Comparison of ENCODE assay signal across 8 mouse cellular contexts in the genomic region with DNA sequence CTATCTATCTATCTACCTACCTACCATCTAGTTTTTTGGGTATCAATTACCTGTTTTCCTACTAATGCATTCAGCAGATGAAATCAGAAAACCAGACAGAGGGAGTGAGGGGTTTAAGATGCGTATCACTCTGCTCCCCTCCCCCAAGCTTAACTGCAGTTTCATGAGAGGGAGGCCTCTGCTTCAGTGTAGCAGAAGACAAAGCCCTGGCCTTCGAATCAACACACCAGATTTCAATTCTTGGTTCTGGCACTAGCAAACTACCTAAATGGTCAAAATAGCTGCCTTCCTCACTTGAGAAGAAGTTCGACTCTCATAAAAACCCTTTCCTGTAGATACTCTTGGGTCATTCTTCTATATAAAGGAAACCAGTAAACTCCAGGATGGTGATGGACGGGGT. TPM values are rescaled to one million over a fixed set of nuclear protein-coding genes. Genes with fewer than 3 reads are reported as not detected.
DNase-seq lines count a peak whose midpoint lies in the region; ATAC-seq and TF ChIP-seq lines count a peak whose summit lies in the region.

No protein-coding gene starts in this region.

- H3K27me3 ChIP-seq in lung, postnatal 0 days (replicated peaks; ENCODE audit: insufficient read depth, low read length) = no peaks in the 10 kb centered on the region
- no peaks in the 10 kb centered on the region for H3K27me3 ChIP-seq in forebrain, embryonic 10.5 days (ENCODE audit: poor library complexity, severe bottlenecking)
- no peaks in the 10 kb centered on the region for H3K27me3 ChIP-seq in limb, embryonic 14.5 days (ENCODE audit: control insufficient read depth, insufficient read depth, low read length)
- no peaks in the 10 kb centered on the region for H3K27me3 ChIP-seq in stomach, embryonic 14.5 days (ENCODE audit: control insufficient read depth, insufficient read depth, low read length)

- TF ChIP-seq POLR2A in limb, embryonic 14.5 days (IDR thresholded peaks at IDR 0.05; ENCODE audit: borderline replicate concordance, extremely low read depth, insufficient read depth, insufficient read length) = no peak

- H3K36me3 ChIP-seq in lung, postnatal 0 days (ENCODE audit: insufficient read depth, low read length) = peaks cover 17% of the 10 kb centered on the region
- peaks cover 46% of the 10 kb centered on the region for H3K36me3 ChIP-seq in forebrain, embryonic 10.5 days (replicated peaks)
- H3K36me3 ChIP-seq in limb, embryonic 14.5 days (ENCODE audit: control insufficient read depth, insufficient read depth, low read length) = peaks cover 45% of the 10 kb centered on the region
- H3K36me3 ChIP-seq in stomach, embryonic 14.5 days (ENCODE audit: control insufficient read depth, insufficient read depth, low read length) = peaks cover 43% of the 10 kb centered on the region

- H3K4me1 ChIP-seq in lung, postnatal 0 days (ENCODE audit: insufficient read depth, low read depth, low read length) = 0 out of 2 replicates have a peak, but pooled peaks cover 6% of the 10 kb centered on the region
- peaks cover 39% of the 10 kb centered on the region for H3K4me1 ChIP-seq in forebrain, embryonic 10.5 days
- no peaks in the 10 kb centered on the region for H3K4me1 ChIP-seq in limb, embryonic 14.5 days (ENCODE audit: control insufficient read depth, insufficient read depth, low read length)
- H3K4me1 ChIP-seq in stomach, embryonic 14.5 days (ENCODE audit: control insufficient read depth, insufficient read depth, low read length) = peaks cover 5% of the 10 kb centered on the region; the same call in 1 of the 2 replicates

- no peak for TF ChIP-seq CTCF in lung, postnatal 0 days (IDR thresholded peaks at IDR 0.05)

- WGBS in lung, postnatal 0 days = 7% methylated on average over 4 of the region's 4 CpGs
- WGBS in forebrain, embryonic 10.5 days = 7% methylated on average over 4 of the region's 4 CpGs
- 8% methylated on average over 4 of the region's 4 CpGs for WGBS in limb, embryonic 14.5 days
- 10% methylated on average over 4 of the region's 4 CpGs for WGBS in stomach, embryonic 14.5 days

- ATAC-seq in lung, postnatal 0 days = no peak
- no peak for ATAC-seq in limb, embryonic 14.5 days (ENCODE audit: low FRiP score, low read depth)
- ATAC-seq in stomach, embryonic 14.5 days (ENCODE audit: insufficient number of reproducible peaks, insufficient read depth, low FRiP score, low read depth) = no peak

- H3K4me2 ChIP-seq in lung, postnatal 0 days (replicated peaks; ENCODE audit: low read depth, low read length) = peak overlapping the region; percentile 87
- peak overlapping the region; percentile 72 for H3K4me2 ChIP-seq in limb, embryonic 14.5 days (replicated peaks; ENCODE audit: low read depth, low read length, severe bottlenecking)
- H3K4me2 ChIP-seq in stomach, embryonic 14.5 days (replicated peaks; ENCODE audit: low read depth, low read length) = peak overlapping the region; percentile 57

- peak overlapping the region; percentile 66 for H3K4me3 ChIP-seq in lung, postnatal 0 days (ENCODE audit: low read depth, low read length)
- H3K4me3 ChIP-seq in forebrain, embryonic 10.5 days = peak overlapping the region; percentile 85
- peak overlapping the region; percentile 87 for H3K4me3 ChIP-seq in limb, embryonic 14.5 days (replicated peaks; ENCODE audit: low read length)
- H3K4me3 ChIP-seq in stomach, embryonic 14.5 days (ENCODE audit: low read depth, low read length) = peak overlapping the region; percentile 57

- H3K9ac ChIP-seq in lung, postnatal 0 days (replicated peaks; ENCODE audit: low read depth) = peak overlapping the region; percentile 87
- H3K9ac ChIP-seq in limb, embryonic 14.5 days (ENCODE audit: low read depth, low read length, severe bottlenecking) = peak overlapping the region; percentile 87
- H3K9ac ChIP-seq in stomach, embryonic 14.5 days (replicated peaks; ENCODE audit: low read depth, low read length) = peak overlapping the region; percentile 68

- no peaks in the 10 kb centered on the region for H3K9me3 ChIP-seq in lung, postnatal 0 days (ENCODE audit: low read length)
- H3K9me3 ChIP-seq in forebrain, embryonic 10.5 days = peaks cover 4% of the 10 kb centered on the region; the same call in 1 of the 2 replicates
- no peaks in the 10 kb centered on the region for H3K9me3 ChIP-seq in limb, embryonic 14.5 days (ENCODE audit: control insufficient read depth, low read length)
- no peaks in the 10 kb centered on the region for H3K9me3 ChIP-seq in stomach, embryonic 14.5 days (ENCODE audit: control insufficient read depth, low read depth, low read length)

- H3K27ac ChIP-seq in lung, postnatal 0 days (ENCODE audit: low read length) = no peak overlapping the region
- H3K27ac ChIP-seq in forebrain, embryonic 10.5 days = peak overlapping the region; percentile 99
- peak overlapping the region; percentile 89 for H3K27ac ChIP-seq in limb, embryonic 14.5 days (replicated peaks; ENCODE audit: low read depth, low read length)
- H3K27ac ChIP-seq in stomach, embryonic 14.5 days (ENCODE audit: low read length) = peak overlapping the region; percentile 82

- DNase-seq in lung, postnatal 0 days (ENCODE audit: low spot score) = no peak
- DNase-seq in lung, postnatal 36 days = no peak
- no peak for DNase-seq in forebrain, embryonic 10.5 days (ENCODE audit: extremely low spot score, low spot score)
- DNase-seq in limb, embryonic 14.5 days (ENCODE audit: low spot score) = no peak
- DNase-seq in frontal cortex, postnatal 36 days (ENCODE audit: low spot score in 2 of 2) = no peak
- DNase-seq in frontal cortex, postnatal 25 days (ENCODE audit: low spot score in 2 of 2) = no peak
- no peak for DNase-seq in spleen, adult 12 weeks (ENCODE audit: low spot score)

- no peak for TF ChIP-seq EP300 in lung, postnatal 0 days (IDR thresholded peaks at IDR 0.05)

RNA-seq across cellular contexts. Expression of gene Zfp334, which starts 0.7 kb away (rescaled TPM):
- polyA plus RNA-seq in lung, postnatal 0 days (2015; fragmentation: Nextera tagmentation; extraction: Ambion mirVana) = 2.5 and 2.6 TPM in 2 replicates
- 20.3 and 21.1 TPM in 2 replicates for polyA plus RNA-seq in forebrain, embryonic 10.5 days (2016; fragmentation: Nextera tagmentation; extraction: Ambion mirVana)
- polyA plus RNA-seq in limb, embryonic 14.5 days (2012; rRNA removed) = 9.8 and 10.1 TPM in 2 replicates
- 8.6 and 10.8 TPM in 2 replicates for polyA plus RNA-seq in limb, embryonic 14.5 days (2014; fragmentation: Nextera tagmentation; extraction: Ambion mirVana)
- 9.6 and 10.3 TPM in 2 replicates for polyA plus RNA-seq in stomach, embryonic 14.5 days (2014; fragmentation: Nextera tagmentation; extraction: Ambion mirVana)

RNA-seq across cellular contexts. Expression of gene Ocstamp, which starts 12.8 kb away (rescaled TPM):
- polyA plus RNA-seq in lung, postnatal 0 days (2015; fragmentation: Nextera tagmentation; extraction: Ambion mirVana) = 0.15 and 0.20 TPM in 2 replicates
- polyA plus RNA-seq in forebrain, embryonic 10.5 days (2016; fragmentation: Nextera tagmentation; extraction: Ambion mirVana) = 0.05 and 0.15 TPM in 2 replicates
- 0.18 and 0.23 TPM in 2 replicates for polyA plus RNA-seq in limb, embryonic 14.5 days (2012; rRNA removed)
- 0.10 and 0.28 TPM in 2 replicates for polyA plus RNA-seq in limb, embryonic 14.5 days (2014; fragmentation: Nextera tagmentation; extraction: Ambion mirVana)
- 0.06 TPM in 1 of 2 replicates, not detected in the other for polyA plus RNA-seq in stomach, embryonic 14.5 days (2014; fragmentation: Nextera tagmentation; extraction: Ambion mirVana)

RNA-seq across cellular contexts. Expression of gene Zfp663, which starts 18.8 kb away (rescaled TPM):
- polyA plus RNA-seq in lung, postnatal 0 days (2015; fragmentation: Nextera tagmentation; extraction: Ambion mirVana) = 1.2 and 2.0 TPM in 2 replicates
- 4.7 and 4.9 TPM in 2 replicates for polyA plus RNA-seq in forebrain, embryonic 10.5 days (2016; fragmentation: Nextera tagmentation; extraction: Ambion mirVana)
- polyA plus RNA-seq in limb, embryonic 14.5 days (2012; rRNA removed) = 0.46 and 0.49 TPM in 2 replicates
- 0.44 and 0.68 TPM in 2 replicates for polyA plus RNA-seq in limb, embryonic 14.5 days (2014; fragmentation: Nextera tagmentation; extraction: Ambion mirVana)
- 0.23 and 1.7 TPM in 2 replicates for polyA plus RNA-seq in stomach, embryonic 14.5 days (2014; fragmentation: Nextera tagmentation; extraction: Ambion mirVana)
